In the genomic region with DNA sequence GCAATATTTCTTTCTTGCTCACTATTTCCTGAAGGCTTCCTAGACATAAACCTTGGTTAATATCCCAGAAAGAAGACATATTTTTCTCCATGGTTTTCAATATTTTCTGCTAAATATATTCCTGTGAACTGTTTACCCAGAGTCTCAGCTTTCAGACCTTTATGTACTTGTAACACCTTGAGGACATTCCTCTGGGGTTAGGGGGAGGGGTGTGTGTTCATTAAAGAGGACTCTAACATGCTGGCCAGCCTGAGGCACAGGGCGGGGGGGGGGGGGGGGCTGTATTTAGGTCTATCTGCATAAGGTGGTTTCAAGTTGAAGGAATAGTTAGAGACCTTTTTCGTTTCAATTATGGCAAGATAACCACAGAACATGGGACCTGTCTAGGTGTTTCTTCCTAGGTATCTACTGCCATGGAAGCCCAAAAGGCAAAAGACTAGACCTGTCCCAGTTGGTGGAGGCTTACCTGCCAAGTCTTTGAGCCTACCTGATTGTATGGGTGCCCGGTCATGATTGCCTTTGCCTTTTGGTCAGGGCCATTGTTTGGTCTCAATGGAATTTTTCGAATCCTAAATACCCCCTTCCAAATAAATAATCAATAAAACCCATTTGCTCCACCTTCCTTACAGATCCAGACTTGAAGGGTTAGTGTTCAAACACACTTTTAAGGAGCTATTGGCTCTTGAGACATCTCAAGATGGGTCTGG, we compare ENCODE assay signal across 8 mouse cellular contexts. TPM values are rescaled to one million over a fixed set of nuclear protein-coding genes. Genes with fewer than 3 reads are reported as not detected.
DNase-seq lines count a peak whose midpoint lies in the region; ATAC-seq and TF ChIP-seq lines count a peak whose summit lies in the region.

No protein-coding gene starts in this region.

- H3K36me3 ChIP-seq in kidney, postnatal 0 days (ENCODE audit: insufficient read depth, low read length), result no peaks in the 10 kb centered on the region
- no peaks in the 10 kb centered on the region for H3K36me3 ChIP-seq in embryonic facial prominence, embryonic 13.5 days
- no peaks in the 10 kb centered on the region for H3K36me3 ChIP-seq in hindbrain, embryonic 16.5 days (ENCODE audit: control insufficient read depth, insufficient read depth, low read length)
- no peaks in the 10 kb centered on the region for H3K36me3 ChIP-seq in midbrain, embryonic 16.5 days (ENCODE audit: control insufficient read depth, insufficient read depth, low read length)

- H3K4me2 ChIP-seq in kidney, postnatal 0 days (ENCODE audit: low read length), result no peak overlapping the region
- peak overlapping the region; percentile 63 for H3K4me2 ChIP-seq in embryonic facial prominence, embryonic 13.5 days
- H3K4me2 ChIP-seq in hindbrain, embryonic 16.5 days (ENCODE audit: low read length), result peak overlapping the region; percentile 69
- H3K4me2 ChIP-seq in midbrain, embryonic 16.5 days (ENCODE audit: low read length), result peak overlapping the region; percentile 67

- H3K4me1 ChIP-seq in kidney, postnatal 0 days (replicated peaks; ENCODE audit: insufficient read depth, low read length), result peaks cover 83% of the 10 kb centered on the region
- peaks cover 89% of the 10 kb centered on the region for H3K4me1 ChIP-seq in embryonic facial prominence, embryonic 13.5 days
- peaks cover 78% of the 10 kb centered on the region for H3K4me1 ChIP-seq in hindbrain, embryonic 16.5 days (ENCODE audit: control insufficient read depth, insufficient read depth, low read depth, low read length)
- peaks cover 76% of the 10 kb centered on the region for H3K4me1 ChIP-seq in midbrain, embryonic 16.5 days (ENCODE audit: control insufficient read depth, insufficient read depth, low read length)

- no peaks in the 10 kb centered on the region for H3K9me3 ChIP-seq in kidney, postnatal 0 days (replicated peaks; ENCODE audit: low read length)
- H3K9me3 ChIP-seq in embryonic facial prominence, embryonic 13.5 days, result no peaks in the 10 kb centered on the region
- no peaks in the 10 kb centered on the region for H3K9me3 ChIP-seq in hindbrain, embryonic 16.5 days (ENCODE audit: control insufficient read depth, low read length)
- H3K9me3 ChIP-seq in midbrain, embryonic 16.5 days (replicated peaks; ENCODE audit: control insufficient read depth, low read length, poor library complexity, severe bottlenecking), result no peaks in the 10 kb centered on the region

- TF ChIP-seq CTCF in kidney, postnatal 0 days (IDR thresholded peaks at IDR 0.05; ENCODE audit: low read depth), result no peak

- 0 out of 2 replicates have a peak overlapping the region, but pooled peaks have one; percentile 52 for H3K9ac ChIP-seq in kidney, postnatal 0 days (ENCODE audit: low read depth, low read length)
- H3K9ac ChIP-seq in embryonic facial prominence, embryonic 13.5 days, result no peak overlapping the region
- H3K9ac ChIP-seq in hindbrain, embryonic 16.5 days (ENCODE audit: low read depth, low read length), result peak overlapping the region; percentile 58
- H3K9ac ChIP-seq in midbrain, embryonic 16.5 days (ENCODE audit: low read depth, low read length), result peak overlapping the region; percentile 65

- 35% methylated on average over 4 of the region's 4 CpGs for WGBS in kidney, postnatal 0 days
- WGBS in embryonic facial prominence, embryonic 13.5 days, result 46% methylated on average over 4 of the region's 4 CpGs
- 46% methylated on average over 3 of the region's 4 CpGs for WGBS in hindbrain, embryonic 16.5 days
- WGBS in midbrain, embryonic 16.5 days, result 37% methylated on average over 4 of the region's 4 CpGs

- H3K27ac ChIP-seq in kidney, postnatal 0 days, result peak overlapping the region; percentile 96
- H3K27ac ChIP-seq in embryonic facial prominence, embryonic 13.5 days, result peak overlapping the region; percentile 99
- H3K27ac ChIP-seq in hindbrain, embryonic 16.5 days (ENCODE audit: low read depth, low read length), result peak overlapping the region; percentile 94
- peak overlapping the region; percentile 98 for H3K27ac ChIP-seq in midbrain, embryonic 16.5 days (ENCODE audit: low read length)

- no peak for ATAC-seq in kidney, postnatal 0 days (replicated peaks; ENCODE audit: low FRiP score, low read depth)
- ATAC-seq in embryonic facial prominence, embryonic 13.5 days (ENCODE audit: insufficient number of reproducible peaks, insufficient read depth, low FRiP score, low TSS enrichment, low read depth), result no peak
- ATAC-seq in hindbrain, embryonic 16.5 days, result no peak
- no peak for ATAC-seq in midbrain, embryonic 16.5 days
- no peak for ATAC-seq in cerebellum, adult (ENCODE audit: insufficient number of reproducible peaks, low FRiP score, low TSS enrichment)

- H3K4me3 ChIP-seq in kidney, postnatal 0 days (replicated peaks; ENCODE audit: low read depth, low read length), result no peak overlapping the region
- peak overlapping the region; percentile 39; the same call in 1 of the 2 replicates for H3K4me3 ChIP-seq in embryonic facial prominence, embryonic 13.5 days
- peak overlapping the region; percentile 29 for H3K4me3 ChIP-seq in hindbrain, embryonic 16.5 days (ENCODE audit: low read length)
- peak overlapping the region; percentile 35 for H3K4me3 ChIP-seq in midbrain, embryonic 16.5 days (ENCODE audit: low read depth, low read length)

- H3K27me3 ChIP-seq in kidney, postnatal 0 days (ENCODE audit: insufficient read depth, low read length), result no peaks in the 10 kb centered on the region
- no peaks in the 10 kb centered on the region for H3K27me3 ChIP-seq in embryonic facial prominence, embryonic 13.5 days
- no peaks in the 10 kb centered on the region for H3K27me3 ChIP-seq in hindbrain, embryonic 16.5 days (replicated peaks; ENCODE audit: control insufficient read depth, insufficient read depth, low read length)
- H3K27me3 ChIP-seq in midbrain, embryonic 16.5 days (ENCODE audit: control insufficient read depth, insufficient read depth, low read depth, low read length), result no peaks in the 10 kb centered on the region

- no peak for DNase-seq in kidney, postnatal 0 days (ENCODE audit: low spot score)
- DNase-seq in kidney, postnatal 36 days, result no peak
- DNase-seq in testis, postnatal 14 days (ENCODE audit: low spot score), result no peak
- no peak for DNase-seq in right cerebral cortex, postnatal 36 days (ENCODE audit: low spot score in 2 of 2)

RNA-seq across cellular contexts. Expression of gene Irf2bpl, which starts 11.3 kb away (rescaled TPM):
- polyA plus RNA-seq in kidney, postnatal 0 days (2015; fragmentation: Nextera tagmentation; extraction: Ambion mirVana), result 52.1 and 57.9 TPM in 2 replicates
- polyA plus RNA-seq in embryonic facial prominence, embryonic 13.5 days (2015; fragmentation: Nextera tagmentation; extraction: Ambion mirVana), result 36.5 and 37.7 TPM in 2 replicates
- polyA plus RNA-seq in hindbrain, embryonic 16.5 days (2015; fragmentation: Nextera tagmentation; extraction: Ambion mirVana), result 49.7 and 56.6 TPM in 2 replicates
- 69.3 and 76.9 TPM in 2 replicates for polyA plus RNA-seq in midbrain, embryonic 16.5 days (2015; fragmentation: Nextera tagmentation; extraction: Ambion mirVana)

RNA-seq across cellular contexts. Expression of gene Cipc, which starts 51.0 kb away (rescaled TPM):
- 14.8 and 16.1 TPM in 2 replicates for polyA plus RNA-seq in kidney, postnatal 0 days (2015; fragmentation: Nextera tagmentation; extraction: Ambion mirVana)
- polyA plus RNA-seq in embryonic facial prominence, embryonic 13.5 days (2015; fragmentation: Nextera tagmentation; extraction: Ambion mirVana), result 24.3 TPM in 2 replicates
- 43.4 and 49.0 TPM in 2 replicates for polyA plus RNA-seq in hindbrain, embryonic 16.5 days (2015; fragmentation: Nextera tagmentation; extraction: Ambion mirVana)
- 56.6 and 57.8 TPM in 2 replicates for polyA plus RNA-seq in midbrain, embryonic 16.5 days (2015; fragmentation: Nextera tagmentation; extraction: Ambion mirVana)
